Mouse (Mus musculus) kidney, embryonic 16.5 days (tissue): ENCODE measurements around the gene Kcp. TPM values are rescaled to one million over a fixed set of nuclear protein-coding genes. Genes with fewer than 3 reads are reported as not detected.

Experiments
- ATAC-seq: fragments of 200-750 bp; cut with Nextera tagmentation; 2 replicates; pipeline ENCODE4 v1.8.0; 2017; ENCODE audit warnings: moderate TSS enrichment; ENCODE audit not compliant: low FRiP score, low TSS enrichment
- H3K27ac ChIP-seq: fragments of 300-500 bp; sonication (generic); 2 replicates; pipeline ENCODE4 v1.5.1; 2014; ENCODE audit warnings: low read length
- H3K27me3 ChIP-seq: fragments of 300-500 bp; sonication (generic); 2 replicates; pipeline ENCODE4 v1.6.1; 2014; ENCODE audit warnings: low read length, control low read depth, mixed read lengths; ENCODE audit not compliant: insufficient read depth
- H3K36me3 ChIP-seq: fragments of 300-500 bp; sonication (generic); 2 replicates; pipeline ENCODE4 v1.6.1; 2014; ENCODE audit warnings: low read length, control low read depth, mixed read lengths; ENCODE audit not compliant: insufficient read depth
- H3K4me1 ChIP-seq: fragments of 300-500 bp; sonication (generic); 2 replicates; pipeline ENCODE4 v1.6.1; 2014; ENCODE audit warnings: low read length, control low read depth, mixed read lengths; ENCODE audit not compliant: insufficient read depth
- H3K4me2 ChIP-seq: fragments of 300-500 bp; sonication (generic); replicated peaks from 2 replicates; pipeline ENCODE4 v1.6.1; 2014; ENCODE audit warnings: low read depth, low read length
- H3K4me3 ChIP-seq: fragments of 300-500 bp; sonication (generic); 2 replicates; pipeline ENCODE4 v1.5.1; 2014; ENCODE audit warnings: mild to moderate bottlenecking, low read length
- H3K9ac ChIP-seq: fragments of 300-500 bp; sonication (generic); replicated peaks from 2 replicates; pipeline ENCODE4 v1.6.1; 2014; ENCODE audit warnings: low read length
- H3K9me3 ChIP-seq: fragments of 300-500 bp; sonication (generic); 2 replicates; pipeline ENCODE4 v1.6.1; 2016; ENCODE audit warnings: low read length, control low read depth
- WGBS: fragments of 180-500 bp; shearing (Covaris S2); extraction: QIAGEN DNeasy Blood & Tissue Kit; methylation state at CpG from one replicate; pipeline ENCODE4 v1.1.7; 2014; 5-methylcytosine and 5-hydroxymethylcytosine counted together
- polyA plus RNA-seq: library from polyadenylated mRNA; unstranded; fragments of >200 nt; fragmentation: Nextera tagmentation; extraction: Ambion mirVana; gene quantifications from 2 replicates; pipeline ENCODE4 v1.2.1, GENCODE M21; 2015

The Kcp gene
- polyA plus RNA-seq, 1 experiment from 2014 or later = 34.5 TPM

DNA sequence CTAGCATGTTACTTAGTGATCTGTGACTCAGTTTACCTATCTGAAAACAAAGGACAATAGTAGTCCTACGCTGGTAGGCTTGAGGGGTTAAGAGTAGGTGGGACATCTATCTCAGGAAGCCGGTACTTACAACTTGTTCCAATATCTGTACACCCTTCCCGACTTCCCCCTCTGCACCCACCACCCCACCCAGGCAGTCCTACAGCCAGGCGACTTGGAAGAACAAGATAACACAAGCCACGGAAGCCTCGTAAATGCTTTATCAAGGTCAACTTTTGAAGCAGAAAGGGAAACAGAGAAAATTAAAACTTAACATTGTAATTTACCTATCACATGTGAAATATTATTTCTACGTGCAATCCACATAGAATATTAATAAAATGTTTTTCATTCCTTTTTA lies 7.6 kb downstream of the Kcp start:
- H3K36me3 ChIP-seq = 0 out of 2 replicates have a peak, but pooled peaks cover 3% of the 10 kb centered on the region
- H3K27ac ChIP-seq = no peak overlapping the region
- no peak overlapping the region for H3K4me2 ChIP-seq
- no peak for ATAC-seq
- H3K9ac ChIP-seq = no peak overlapping the region
- no peaks in the 10 kb centered on the region for H3K9me3 ChIP-seq
- H3K27me3 ChIP-seq = no peaks in the 10 kb centered on the region
- no peaks in the 10 kb centered on the region for H3K4me1 ChIP-seq
- WGBS = 94% methylated on average over 7 of the region's 7 CpGs
- no peak overlapping the region for H3K4me3 ChIP-seq

- 50% methylated on average over 2 of the region's 2 CpGs for WGBS
- Histone ChIP-seq H3K4me3 (no peak overlapping the region), H3K4me1 (no peaks in the 10 kb centered on the region), H3K27ac (no peak overlapping the region), H3K9ac (no peak overlapping the region), H3K36me3 (0 out of 2 replicates have a peak, but pooled peaks cover 3% of the 10 kb centered on the region), H3K27me3 (no peaks in the 10 kb centered on the region), H3K4me2 (no peak overlapping the region), H3K9me3 (no peaks in the 10 kb centered on the region)
- peak; percentile 44 for ATAC-seq
These were observed 10.0 kb downstream of the Kcp start for GRCm38 (mm10) chr6:29497791-29498190.

- Histone ChIP-seq H3K4me2 (peak overlapping the region; percentile 39), H3K9ac (no peak overlapping the region), H3K4me1 (no peaks in the 10 kb centered on the region), H3K36me3 (0 out of 2 replicates have a peak, but pooled peaks cover 3% of the 10 kb centered on the region), H3K27ac (no peak overlapping the region), H3K4me3 (peak overlapping the region; percentile 17), H3K9me3 (no peaks in the 10 kb centered on the region), H3K27me3 (no peaks in the 10 kb centered on the region)
- 0 out of 2 replicates have a peak, but pooled peaks have one; percentile 17 for ATAC-seq
- 28% methylated on average over 19 of the region's 25 CpGs for WGBS
These were observed 11.5 kb downstream of the Kcp start for GRCm38 (mm10) chr6:29496270-29496669.

- Histone ChIP-seq H3K4me1 (no peaks in the 10 kb centered on the region), H3K4me3 (no peak overlapping the region), H3K27me3 (no peaks in the 10 kb centered on the region), H3K4me2 (no peak overlapping the region), H3K36me3 (peaks cover 9% of the 10 kb centered on the region; the same call in 1 of the 2 replicates), H3K27ac (no peak overlapping the region), H3K9ac (no peak overlapping the region), H3K9me3 (no peaks in the 10 kb centered on the region)
- 68% methylated on average over 4 of the region's 4 CpGs for WGBS
- ATAC-seq = no peak
These were observed 13.7 kb downstream of the Kcp start for GRCm38 (mm10) chr6:29494101-29494500.

DNA sequence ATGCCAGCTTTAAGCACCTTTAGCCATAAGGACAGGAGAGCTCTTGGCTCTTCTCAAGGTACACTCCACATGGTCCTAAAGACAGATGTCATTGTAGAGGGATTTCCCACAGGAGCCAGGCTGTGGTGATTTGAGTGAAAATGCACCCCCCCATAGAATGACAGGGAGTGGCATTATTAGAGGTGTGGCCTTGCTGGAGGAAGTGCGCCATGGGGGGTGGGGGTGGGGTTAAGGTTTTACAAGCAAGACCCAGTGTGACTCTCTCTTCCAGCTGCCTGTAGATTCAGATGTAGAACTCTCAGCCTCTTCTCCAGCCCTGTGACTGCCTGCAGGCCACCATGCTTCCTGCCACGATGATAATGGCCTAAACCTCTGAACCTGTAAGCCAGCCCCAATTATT lies 21.8 kb downstream of the Kcp start:
- H3K27me3 ChIP-seq = no peaks in the 10 kb centered on the region
- peaks cover 10% of the 10 kb centered on the region; the same call in 1 of the 2 replicates for H3K4me1 ChIP-seq
- 50% methylated on average over 2 of the region's 2 CpGs for WGBS
- H3K36me3 ChIP-seq = peaks cover 6% of the 10 kb centered on the region; the same call in 1 of the 2 replicates
- H3K27ac ChIP-seq = no peak overlapping the region
- no peak for ATAC-seq
- no peak overlapping the region for H3K4me2 ChIP-seq
- no peak overlapping the region for H3K4me3 ChIP-seq
- H3K9me3 ChIP-seq = no peaks in the 10 kb centered on the region
- no peak overlapping the region for H3K9ac ChIP-seq

DNA sequence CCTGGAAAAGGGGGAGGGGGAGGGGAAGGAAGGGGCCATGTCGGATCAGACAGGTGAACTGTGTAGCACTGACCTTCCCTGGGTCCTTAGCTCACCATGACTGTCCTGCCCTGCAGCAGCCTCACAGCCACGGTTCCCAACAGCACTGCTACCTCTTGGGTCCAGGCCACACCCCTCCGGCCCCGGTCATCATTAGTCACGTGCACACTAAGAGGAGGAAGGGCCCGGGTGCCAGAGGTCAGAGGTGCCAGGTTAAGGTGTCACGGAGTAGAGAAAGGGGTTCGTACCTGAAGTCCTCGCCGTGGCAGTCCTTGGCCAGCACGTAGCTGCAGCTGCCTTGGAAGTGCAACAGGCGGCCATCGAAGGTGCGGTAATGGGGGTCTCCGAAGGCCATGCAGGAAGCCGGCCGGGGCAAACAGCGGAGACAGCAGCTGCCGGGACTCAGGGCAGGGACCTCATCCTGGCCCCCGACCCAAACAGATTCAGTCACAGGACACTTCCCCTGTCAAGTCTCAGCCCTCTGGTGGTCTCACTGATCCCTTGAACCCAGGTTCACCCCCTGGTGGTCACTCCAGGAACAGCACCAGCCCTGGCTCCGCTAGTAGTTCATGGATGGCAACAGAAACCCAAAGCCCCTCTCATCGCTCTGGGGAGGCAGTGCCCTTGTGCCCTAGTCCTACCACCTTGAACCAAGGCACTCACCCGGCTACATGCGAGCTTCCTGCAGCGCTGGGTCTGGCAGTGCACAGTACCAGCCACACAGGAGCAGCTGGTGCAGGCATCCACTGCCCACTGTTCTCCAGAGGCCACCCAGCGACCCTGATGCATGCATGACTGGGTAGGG lies 22.8 kb downstream of the Kcp start:
- no peaks in the 10 kb centered on the region for H3K9me3 ChIP-seq
- H3K27me3 ChIP-seq = no peaks in the 10 kb centered on the region
- ATAC-seq = peak; percentile 79
- H3K27ac ChIP-seq = no peak overlapping the region
- 6% methylated on average over 24 of the region's 26 CpGs for WGBS
- H3K36me3 ChIP-seq = no peaks in the 10 kb centered on the region
- H3K4me3 ChIP-seq = peak overlapping the region; percentile 46
- peaks cover 10% of the 10 kb centered on the region; the same call in 1 of the 2 replicates for H3K4me1 ChIP-seq
- H3K9ac ChIP-seq = peak overlapping the region; percentile 60
- peak overlapping the region; percentile 83 for H3K4me2 ChIP-seq

DNA sequence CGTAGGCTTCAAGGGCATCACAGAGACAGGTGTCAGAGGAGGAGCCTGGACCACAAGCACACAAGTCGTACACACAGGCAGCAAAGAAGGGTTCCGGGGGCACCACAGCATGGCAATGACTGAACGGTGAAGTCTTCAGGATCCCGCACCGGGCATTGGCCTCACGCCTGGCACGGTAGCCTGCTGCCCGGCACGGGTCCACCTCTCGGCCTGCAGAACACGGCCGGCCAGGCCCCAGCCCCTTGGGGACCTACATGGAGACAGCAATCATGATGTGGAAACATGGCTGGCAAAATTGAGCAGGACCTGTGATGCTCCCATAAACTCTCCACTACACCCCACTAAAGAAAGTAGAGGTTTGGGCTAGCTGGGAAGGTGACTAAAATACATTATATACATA lies 25.1 kb downstream of the Kcp start:
- H3K9me3 ChIP-seq = no peaks in the 10 kb centered on the region
- no peaks in the 10 kb centered on the region for H3K36me3 ChIP-seq
- H3K27me3 ChIP-seq = no peaks in the 10 kb centered on the region
- no peak overlapping the region for H3K4me3 ChIP-seq
- 96% methylated on average over 13 of the region's 13 CpGs for WGBS
- H3K4me2 ChIP-seq = no peak overlapping the region
- no peak overlapping the region for H3K27ac ChIP-seq
- no peak for ATAC-seq
- H3K9ac ChIP-seq = no peak overlapping the region
- peaks cover 10% of the 10 kb centered on the region; the same call in 1 of the 2 replicates for H3K4me1 ChIP-seq

DNA sequence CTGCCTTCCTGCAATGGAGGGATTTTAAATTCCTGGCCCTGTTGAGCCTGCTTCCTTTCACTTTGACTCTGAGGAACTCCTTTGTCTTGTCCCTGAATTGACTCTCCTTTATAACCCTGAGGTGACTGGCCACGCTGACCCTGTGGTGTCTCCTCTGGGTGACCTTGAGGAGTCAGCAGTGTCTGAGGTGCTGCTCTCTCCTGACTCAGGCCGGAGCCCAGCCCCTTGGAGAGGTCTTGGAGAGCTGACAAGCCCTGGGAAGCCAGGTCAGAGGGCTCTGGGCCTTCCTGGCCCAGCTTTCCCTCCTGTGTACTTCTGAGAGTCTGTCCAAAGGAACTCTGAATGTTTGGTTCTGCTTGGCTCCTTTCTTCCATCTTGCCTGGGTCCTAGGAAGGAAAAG lies 33.0 kb downstream of the Kcp start:
- no peak overlapping the region for H3K27ac ChIP-seq
- peaks cover 10% of the 10 kb centered on the region for H3K36me3 ChIP-seq
- peak overlapping the region; percentile 74; the same call in 1 of the 2 replicates for H3K4me2 ChIP-seq
- peaks cover 8% of the 10 kb centered on the region; the same call in 1 of the 2 replicates for H3K4me1 ChIP-seq
- no peaks in the 10 kb centered on the region for H3K9me3 ChIP-seq
- WGBS = 69% methylated on average over 2 of the region's 2 CpGs
- H3K27me3 ChIP-seq = no peaks in the 10 kb centered on the region
- no peak for ATAC-seq
- no peak overlapping the region for H3K4me3 ChIP-seq
- 0 out of 2 replicates have a peak overlapping the region, but pooled peaks have one; percentile 61 for H3K9ac ChIP-seq

- no peaks in the 10 kb centered on the region for H3K9me3 ChIP-seq
- H3K4me1 ChIP-seq = peaks cover 8% of the 10 kb centered on the region; the same call in 1 of the 2 replicates
- H3K4me2 ChIP-seq = peak overlapping the region; percentile 74
- no peaks in the 10 kb centered on the region for H3K27me3 ChIP-seq
- peak overlapping the region; percentile 55 for H3K4me3 ChIP-seq
- WGBS = 4% methylated on average over 33 of the region's 33 CpGs
- H3K9ac ChIP-seq = peak overlapping the region; percentile 61
- H3K27ac ChIP-seq = no peak overlapping the region
- ATAC-seq = peak; percentile 97
- H3K36me3 ChIP-seq = peaks cover 10% of the 10 kb centered on the region
These were observed 33.6 kb downstream of the Kcp start for GRCm38 (mm10) chr6:29473941-29474691.
